Mouse (Mus musculus): Measurements from ENCODE around the gene Ankrd65.

GRCm38 (mm10) chr4:155811929-155812664 lies 21.9 kb downstream of the Ankrd65 start, which contains the start of gene Ccnl2:
- TF ChIP-seq EP300 (IDR thresholded peaks at IDR 0.05; ENCODE audit: low read depth) = peak; percentile 26; the same call in 1 of the 2 replicates
- no peak for TF ChIP-seq CTCF (IDR thresholded peaks at IDR 0.05; ENCODE audit: low read depth)
